Mouse (Mus musculus): Measurements from ENCODE around the gene Mtln. TPM values are rescaled to one million over a fixed set of nuclear protein-coding genes. Genes with fewer than 3 reads are reported as not detected.

Mtln gene
- polyA plus RNA-seq, 1 experiment: 15.2 TPM

DNA sequence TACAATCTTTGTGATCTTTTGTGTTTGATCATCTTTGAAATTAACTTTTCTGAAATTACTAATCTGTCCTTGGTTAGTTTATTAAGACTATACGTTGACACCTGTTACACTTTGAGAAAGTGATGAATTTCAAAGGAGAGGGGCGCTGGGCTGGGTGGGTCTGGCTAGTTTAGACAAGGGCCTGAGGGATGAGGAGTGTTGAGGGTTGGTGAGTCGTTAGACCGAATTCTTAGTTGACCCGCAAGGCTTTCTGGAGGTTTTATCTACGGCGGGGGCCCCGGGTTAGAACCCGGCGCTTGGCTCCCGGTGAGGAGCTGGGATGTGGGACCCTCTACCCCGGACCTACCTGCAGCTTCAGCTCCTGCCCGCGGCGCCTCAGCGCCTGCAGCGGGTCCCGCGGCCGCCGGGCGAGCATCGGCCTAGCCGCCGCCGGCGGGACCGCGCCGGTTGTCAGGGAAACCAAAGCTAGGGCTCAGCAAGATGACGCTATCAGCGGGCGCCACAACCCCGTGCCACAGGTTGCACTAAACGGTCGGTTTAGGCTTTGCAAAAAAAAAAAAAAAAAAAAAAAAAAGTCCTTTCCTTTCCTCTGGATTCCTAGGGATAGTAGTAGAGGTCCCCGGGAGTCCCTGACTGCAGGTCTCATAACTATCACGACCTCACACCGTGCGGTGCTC, 3.7 kb downstream of the Mtln start, which contains the start of gene Nphp1:
Nphp1 (minus strand) TSS at position 458 of the 677 bp plus-strand sequence.
- Histone ChIP-seq H3K4me3 (ENCODE audit: insufficient read depth, low read length) (peak within 1 kb of the TSS; percentile 81), H3K27ac (ENCODE audit: insufficient read depth, low read length) (peak within 1 kb of the TSS; percentile 50), H3K4me1 (ENCODE audit: control insufficient read depth, insufficient read depth, low read length) (peaks cover 4% of the 10 kb centered on the region)
- TF ChIP-seq POLR2A (IDR thresholded peaks at IDR 0.05; ENCODE audit: low read depth, low read length) (peak; percentile 57), CTCF (IDR thresholded peaks at IDR 0.05; ENCODE audit: borderline replicate concordance, insufficient read depth, low read length) (no peak)

DNA sequence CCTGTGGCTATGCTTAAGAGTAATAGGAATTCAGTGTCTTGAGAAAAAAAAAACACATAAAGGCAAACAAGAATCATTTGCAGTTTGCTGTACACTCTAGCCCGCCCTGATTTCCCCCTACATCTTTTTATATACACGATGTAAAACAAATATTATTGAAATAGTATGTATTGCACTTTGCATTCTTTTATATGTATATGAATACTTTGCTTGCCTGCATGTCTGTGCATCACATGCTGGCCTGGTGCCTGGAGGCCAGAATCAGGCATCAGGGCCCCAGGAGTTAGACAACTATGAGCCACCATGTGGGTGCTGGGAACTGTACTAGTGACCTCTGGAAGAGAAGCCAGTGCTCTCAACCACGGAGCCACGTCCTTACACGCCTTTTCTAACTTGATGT, 5.1 kb downstream of the Mtln start:
- no peak for TF ChIP-seq CTCF (IDR thresholded peaks at IDR 0.05; ENCODE audit: borderline replicate concordance, insufficient read depth, low read length)
- TF ChIP-seq POLR2A (IDR thresholded peaks at IDR 0.05; ENCODE audit: low read depth, low read length): no peak
- Histone ChIP-seq H3K4me1 (ENCODE audit: control insufficient read depth, insufficient read depth, low read length) (peaks cover 4% of the 10 kb centered on the region), H3K4me3 (ENCODE audit: insufficient read depth, low read length) (no peak overlapping the region), H3K27ac (ENCODE audit: insufficient read depth, low read length) (no peak overlapping the region)

DNA sequence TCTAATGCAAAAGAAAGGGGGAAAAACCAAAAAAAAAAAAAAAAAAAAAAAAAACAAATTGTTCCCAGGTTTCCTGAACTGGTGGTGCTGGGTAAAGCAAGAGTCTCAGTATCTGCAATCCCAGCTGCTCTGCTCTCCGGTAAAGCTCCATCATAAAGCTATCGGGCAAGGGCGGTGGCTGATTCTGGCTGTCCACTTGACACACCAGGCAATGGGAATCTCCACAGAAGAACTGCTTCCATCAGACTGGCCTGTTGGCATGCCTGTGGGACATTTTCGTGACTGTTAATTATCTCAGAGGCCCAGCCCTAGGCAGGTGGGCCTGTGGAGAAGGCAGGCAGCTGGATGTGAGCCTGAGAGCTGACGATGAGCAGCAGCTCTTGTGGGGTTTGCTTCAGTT, 13.8 kb downstream of the Mtln start:
- TF ChIP-seq POLR2A (IDR thresholded peaks at IDR 0.05; ENCODE audit: low read depth, low read length): no peak
- no peak for TF ChIP-seq CTCF (IDR thresholded peaks at IDR 0.05; ENCODE audit: borderline replicate concordance, insufficient read depth, low read length)
- H3K27ac ChIP-seq (ENCODE audit: insufficient read depth, low read length): no peak overlapping the region
- H3K4me1 ChIP-seq (ENCODE audit: control insufficient read depth, insufficient read depth, low read length): no peaks in the 10 kb centered on the region
- H3K4me3 ChIP-seq (ENCODE audit: insufficient read depth, low read length): no peak overlapping the region

DNA sequence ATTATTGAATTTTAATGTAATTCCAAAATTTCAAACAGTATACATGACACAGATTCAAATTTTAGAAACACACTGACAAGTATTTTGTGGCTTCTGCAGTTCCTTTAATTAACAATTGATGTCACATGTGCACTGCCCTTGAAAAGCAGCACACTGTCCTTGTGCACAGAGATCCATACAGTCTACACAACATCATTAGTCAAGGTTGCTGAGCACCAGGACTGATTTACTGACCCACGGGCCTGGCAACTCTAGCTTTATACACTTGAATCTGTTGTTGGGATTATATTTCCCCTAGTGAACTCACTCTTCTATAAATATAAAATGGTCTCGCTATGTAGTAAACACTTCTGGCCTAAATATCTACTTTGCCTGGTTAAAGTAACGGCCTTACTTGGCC, 17.3 kb downstream of the Mtln start:
- Histone ChIP-seq H3K4me3 (ENCODE audit: insufficient read depth, low read length) (no peak overlapping the region), H3K27ac (ENCODE audit: insufficient read depth, low read length) (no peak overlapping the region), H3K4me1 (ENCODE audit: control insufficient read depth, insufficient read depth, low read length) (no peaks in the 10 kb centered on the region)
- TF ChIP-seq CTCF (IDR thresholded peaks at IDR 0.05; ENCODE audit: borderline replicate concordance, insufficient read depth, low read length) (no peak), POLR2A (IDR thresholded peaks at IDR 0.05; ENCODE audit: low read depth, low read length) (no peak)

DNA sequence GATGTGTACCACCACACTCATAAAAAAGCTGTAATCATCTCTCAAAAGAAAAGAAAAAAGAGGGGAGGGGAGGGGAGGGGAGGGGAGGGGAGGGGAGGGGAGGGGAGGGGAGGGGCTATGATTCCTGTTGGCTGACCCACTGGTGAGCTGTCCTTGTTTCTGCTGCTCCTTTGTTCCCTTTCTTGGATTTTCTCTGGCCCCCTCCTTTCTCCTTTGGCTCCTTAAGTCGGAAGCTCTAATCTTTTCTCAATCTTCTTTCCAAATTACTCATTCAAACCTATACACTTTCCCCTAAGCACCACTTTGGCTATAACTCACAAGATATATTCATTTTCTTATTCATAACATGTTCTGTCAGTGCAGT, 17.7 kb downstream of the Mtln start:
- TF ChIP-seq CTCF (IDR thresholded peaks at IDR 0.05; ENCODE audit: borderline replicate concordance, insufficient read depth, low read length) (no peak), POLR2A (IDR thresholded peaks at IDR 0.05; ENCODE audit: low read depth, low read length) (no peak)
- no peak overlapping the region for H3K27ac ChIP-seq (ENCODE audit: insufficient read depth, low read length)

DNA sequence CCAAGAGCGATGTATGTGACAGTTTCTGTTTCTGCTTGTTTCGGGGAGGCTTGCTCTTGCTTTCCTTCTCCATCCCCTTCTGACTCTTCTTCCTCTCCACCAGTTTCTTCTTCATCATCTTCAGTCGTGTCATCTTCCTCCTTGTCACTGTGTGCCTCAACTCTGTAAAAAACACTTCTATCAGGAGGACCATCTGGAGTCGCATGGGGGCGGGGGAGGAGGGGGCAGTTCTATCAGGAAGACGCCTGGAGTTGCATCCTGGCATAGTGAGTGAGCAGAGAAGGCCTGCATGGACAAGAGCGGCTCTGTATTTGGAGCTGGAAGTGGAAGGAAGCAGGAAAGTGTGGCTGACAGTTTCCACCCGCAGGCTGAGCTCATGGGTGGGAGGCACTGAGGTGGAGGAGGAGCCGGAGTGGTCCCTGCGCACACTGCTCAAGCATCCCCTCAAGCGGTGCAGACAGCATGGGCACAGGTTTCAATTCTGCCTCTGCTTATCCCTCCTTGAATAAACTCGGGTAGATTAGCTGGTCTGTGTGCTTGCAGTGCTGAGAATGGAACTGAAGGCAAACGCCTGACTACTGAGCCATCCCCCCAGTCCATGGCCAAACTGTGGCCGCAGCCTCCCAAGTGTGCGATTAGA, 18.2 kb downstream of the Mtln start:
- TF ChIP-seq POLR2A (IDR thresholded peaks at IDR 0.05; ENCODE audit: low read depth, low read length) (no peak), CTCF (IDR thresholded peaks at IDR 0.05; ENCODE audit: borderline replicate concordance, insufficient read depth, low read length) (no peak)
- Histone ChIP-seq H3K27ac (ENCODE audit: insufficient read depth, low read length) (no peak overlapping the region), H3K4me1 (ENCODE audit: control insufficient read depth, insufficient read depth, low read length) (no peaks in the 10 kb centered on the region), H3K4me3 (ENCODE audit: insufficient read depth, low read length) (no peak overlapping the region)

More for the DNA sequence above, 17.7 kb downstream of the Mtln start:
- H3K4me3 ChIP-seq (ENCODE audit: insufficient read depth, low read length): no peak overlapping the region
- H3K4me1 ChIP-seq (ENCODE audit: control insufficient read depth, insufficient read depth, low read length): no peaks in the 10 kb centered on the region

DNA sequence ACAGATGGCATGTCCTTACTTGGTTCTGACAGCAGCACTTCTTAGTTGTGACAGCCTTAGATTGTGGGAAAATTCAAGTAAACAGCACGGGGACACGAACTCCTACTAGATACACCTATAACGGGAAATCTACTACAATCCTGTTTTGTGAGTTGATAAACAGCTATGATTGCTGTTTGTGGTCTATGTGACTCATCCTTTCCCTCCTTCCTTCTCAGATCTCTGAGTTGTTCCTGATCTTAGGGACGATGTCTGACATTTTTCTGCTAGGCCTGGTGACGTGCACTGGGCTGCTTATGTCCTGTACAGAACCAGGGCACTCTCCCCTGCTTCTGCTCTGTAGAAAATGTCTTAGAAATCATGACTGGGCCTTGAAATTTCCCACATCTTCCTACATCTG, 30.7 kb downstream of the Mtln start:
- Histone ChIP-seq H3K4me3 (ENCODE audit: insufficient read depth, low read length) (no peak overlapping the region), H3K27ac (ENCODE audit: insufficient read depth, low read length) (no peak overlapping the region), H3K4me1 (ENCODE audit: control insufficient read depth, insufficient read depth, low read length) (no peaks in the 10 kb centered on the region)
- no peak for TF ChIP-seq CTCF (IDR thresholded peaks at IDR 0.05; ENCODE audit: borderline replicate concordance, insufficient read depth, low read length)

DNA sequence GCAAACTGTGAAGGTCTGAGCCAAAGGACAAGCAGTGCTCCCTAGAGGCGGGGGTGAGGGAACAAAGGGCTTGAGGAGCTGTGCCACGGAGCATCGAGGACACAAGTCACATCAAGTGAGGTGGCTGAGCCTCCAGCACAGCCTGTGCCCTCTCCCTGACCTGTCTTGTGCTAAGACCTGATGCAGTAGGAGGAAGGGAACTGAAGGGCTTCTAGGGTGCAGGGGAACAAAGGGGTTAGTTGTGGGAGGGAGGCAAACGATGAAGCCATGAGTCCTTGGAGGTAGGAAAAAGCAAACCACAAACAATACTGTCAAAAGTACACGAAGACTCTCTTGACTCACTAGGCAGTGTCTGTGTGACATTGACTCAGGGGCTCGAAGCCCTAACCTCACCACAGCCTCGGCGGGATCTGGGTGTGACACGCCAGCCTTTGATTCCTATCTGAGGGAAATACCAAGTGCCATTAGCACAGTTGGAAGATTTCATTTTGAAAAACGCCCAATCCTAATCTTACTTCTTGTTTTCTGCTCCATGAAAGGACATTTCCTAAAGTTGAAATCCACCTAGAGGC, 31.8 kb downstream of the Mtln start:
- no peak for TF ChIP-seq CTCF (IDR thresholded peaks at IDR 0.05; ENCODE audit: borderline replicate concordance, insufficient read depth, low read length)
- no peak for TF ChIP-seq POLR2A (IDR thresholded peaks at IDR 0.05; ENCODE audit: low read depth, low read length)
- H3K4me3 ChIP-seq (ENCODE audit: insufficient read depth, low read length): no peak overlapping the region
- H3K4me1 ChIP-seq (ENCODE audit: control insufficient read depth, insufficient read depth, low read length): no peaks in the 10 kb centered on the region
- H3K27ac ChIP-seq (ENCODE audit: insufficient read depth, low read length): no peak overlapping the region

DNA sequence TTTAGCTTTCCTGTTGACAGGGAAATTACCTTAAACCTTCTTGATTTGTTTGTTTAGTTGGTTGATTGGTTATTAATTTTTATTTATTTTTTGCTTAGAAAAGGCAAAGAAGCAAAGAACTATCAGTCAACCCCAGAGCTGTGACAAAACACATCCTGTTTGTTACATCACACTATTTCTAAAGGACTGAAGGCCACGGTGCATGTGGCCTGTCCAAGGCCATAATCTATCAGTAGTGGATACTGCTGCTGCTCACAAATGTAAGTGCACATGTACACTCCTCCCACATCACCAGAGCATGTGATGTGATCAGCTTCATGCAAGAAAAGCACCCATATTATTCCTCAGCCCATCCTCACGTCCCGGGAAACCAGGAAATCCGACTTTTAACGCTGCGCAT, 32.3 kb downstream of the Mtln start:
- TF ChIP-seq POLR2A (IDR thresholded peaks at IDR 0.05; ENCODE audit: low read depth, low read length) (no peak), CTCF (IDR thresholded peaks at IDR 0.05; ENCODE audit: borderline replicate concordance, insufficient read depth, low read length) (no peak)
- no peaks in the 10 kb centered on the region for H3K4me1 ChIP-seq (ENCODE audit: control insufficient read depth, insufficient read depth, low read length)
- H3K4me3 ChIP-seq (ENCODE audit: insufficient read depth, low read length): no peak overlapping the region
- H3K27ac ChIP-seq (ENCODE audit: insufficient read depth, low read length): no peak overlapping the region

All from embryonic fibroblast, embryonic 13.5 days (primary cell).